Mouse (Mus musculus) stomach, postnatal 0 days (tissue): ENCODE results near the gene Gm39115.

ENCODE experiments used
- CTCF ChIP-seq: IDR thresholded peaks from 2 replicates; pipeline ENCODE4 v1.5.1; 2016; ENCODE audit warnings: antibody characterized with exemption, low read depth, mild to moderate bottlenecking, moderate library complexity
- EP300 ChIP-seq: optimal IDR thresholded peaks from 2 replicates; pipeline ENCODE3; 2016; ENCODE audit warnings: antibody characterized with exemption

- TF ChIP-seq CTCF (no peak), EP300 (no peak)
These were observed 49.5 kb downstream of the Gm39115 start for GRCm38 (mm10) chr7:142086159-142086905.
